Mouse (Mus musculus) CD8-positive naive resting alpha-beta T cell, adult 2 months (primary cell): Measurements from ENCODE around the gene Dtd1.

Experiments
- DNase-seq, 2 experiments: peaks; one replicate each; pipeline ENCODE4 v3.0.0; 2022; ENCODE audit warnings: low read depth in 2 of 2, low spot score in 2 of 2

The Dtd1 gene

DNA sequence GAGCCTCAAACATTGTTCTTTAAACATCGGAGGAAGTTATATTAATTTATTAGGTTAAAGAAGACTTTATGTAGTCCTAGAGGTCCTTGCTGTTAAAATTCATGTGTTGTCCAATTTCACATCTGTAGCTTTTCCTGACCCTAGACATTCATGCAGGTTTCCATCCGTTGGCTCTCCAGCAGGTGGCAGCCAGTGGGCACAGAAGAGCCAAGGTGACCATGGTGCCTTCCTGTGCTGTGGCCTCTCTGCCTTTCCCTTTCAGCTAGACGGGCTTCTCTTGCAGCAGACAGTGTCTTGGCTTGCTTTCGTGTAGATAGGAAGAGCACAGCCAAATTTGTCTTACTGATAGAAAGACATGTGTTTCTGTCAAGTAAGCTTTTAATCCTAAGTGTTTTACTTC, 39.0 kb downstream of the Dtd1 start:
- DNase-seq, result no peak

DNA sequence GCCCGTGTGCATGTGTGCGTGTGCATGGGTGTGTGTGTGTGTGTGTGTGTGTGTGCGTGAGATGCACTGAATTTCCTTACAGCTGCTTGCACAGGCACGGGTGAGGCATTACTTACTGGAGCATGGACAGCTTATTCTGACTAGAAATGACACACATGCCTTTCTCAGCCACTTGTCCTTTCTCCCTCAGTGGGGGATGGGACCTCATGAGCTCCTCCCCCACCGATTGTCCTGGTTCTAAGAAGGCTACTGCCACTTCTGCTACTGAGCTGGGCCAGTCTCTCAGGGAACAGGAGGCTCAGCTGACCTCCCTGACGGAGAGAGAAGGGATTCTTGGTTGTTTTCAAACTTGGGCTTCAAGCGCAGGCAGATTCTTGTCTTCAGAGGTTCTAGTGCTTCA, 40.4 kb downstream of the Dtd1 start:
- DNase-seq, result no peak

DNA sequence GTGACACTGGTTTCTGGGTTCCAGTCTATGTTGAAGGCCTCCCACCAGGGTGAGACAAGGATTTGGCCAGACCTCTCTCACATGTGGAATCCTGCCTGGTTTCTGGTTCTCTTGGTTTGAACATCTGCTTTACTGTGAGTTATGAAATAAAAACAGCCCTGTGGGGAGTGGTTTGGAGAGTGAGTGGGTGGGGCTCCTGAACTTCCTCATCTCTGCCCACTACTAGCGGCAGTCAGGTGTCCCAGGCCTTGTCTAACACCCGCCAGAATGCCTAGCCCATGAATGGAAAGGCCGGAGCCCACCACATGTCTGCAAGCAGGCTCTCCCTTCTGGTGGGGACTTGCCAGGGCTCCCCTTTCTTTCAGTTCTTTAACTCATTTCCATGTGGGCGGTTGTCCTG, 42.3 kb downstream of the Dtd1 start:
- no peak for DNase-seq

DNA sequence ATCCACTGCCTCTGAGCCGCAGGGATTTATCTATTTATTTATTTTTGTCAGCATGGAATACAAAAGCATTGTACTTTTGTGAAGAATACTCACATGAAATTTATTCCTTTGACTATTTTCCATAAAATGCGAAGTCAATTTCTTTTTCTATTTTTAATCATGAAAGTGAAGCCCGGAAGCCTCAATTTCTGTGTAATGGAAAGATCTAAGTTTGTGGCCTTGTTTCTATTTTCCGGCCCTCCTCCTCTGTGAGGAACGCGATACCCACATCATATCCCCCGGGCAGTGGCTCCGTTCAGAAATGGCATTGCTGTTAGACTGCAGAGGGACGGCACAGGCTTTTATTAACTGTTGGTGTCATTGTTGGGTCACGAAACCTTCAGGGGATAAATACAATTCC, 46.7 kb downstream of the Dtd1 start:
- no peak for DNase-seq

DNA sequence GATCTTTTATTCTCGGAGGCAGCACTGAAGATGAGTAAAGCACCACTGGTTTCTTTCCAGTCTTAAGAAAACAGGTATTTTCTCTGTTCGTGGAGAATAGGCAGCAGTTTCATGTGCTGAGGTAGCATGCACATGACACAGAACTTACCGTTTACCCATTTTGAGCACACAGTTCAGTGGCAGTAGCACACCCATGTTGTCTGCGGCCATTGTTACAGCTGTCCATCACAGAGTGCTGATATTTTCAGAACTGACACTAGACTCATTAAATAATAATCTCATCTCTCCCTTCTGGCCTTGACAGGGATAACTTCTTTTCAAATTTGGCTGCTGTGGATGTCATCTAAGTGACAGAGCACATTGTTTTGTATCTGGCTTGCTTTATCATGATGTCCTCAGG, 47.5 kb downstream of the Dtd1 start:
- DNase-seq, result no peak

DNA sequence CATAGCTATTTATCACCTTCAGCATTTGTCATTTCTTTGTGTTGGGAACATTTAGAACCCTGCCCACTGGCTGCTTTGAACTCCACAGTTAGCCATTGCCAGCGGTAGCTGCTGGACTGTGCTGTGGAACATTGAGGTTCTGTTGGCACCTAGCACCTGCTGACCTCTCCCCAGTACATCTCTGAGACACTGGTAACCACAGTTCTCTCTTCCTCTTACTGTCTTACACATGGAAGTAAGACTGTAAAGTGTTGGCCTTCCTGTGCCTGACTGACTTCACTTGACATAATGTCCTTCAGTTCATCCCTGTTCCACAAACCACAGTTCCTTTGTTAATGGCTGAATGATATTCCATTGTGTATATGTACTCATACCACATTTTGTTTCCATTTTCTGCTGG, 50.3 kb downstream of the Dtd1 start:
- no peak for DNase-seq

DNA sequence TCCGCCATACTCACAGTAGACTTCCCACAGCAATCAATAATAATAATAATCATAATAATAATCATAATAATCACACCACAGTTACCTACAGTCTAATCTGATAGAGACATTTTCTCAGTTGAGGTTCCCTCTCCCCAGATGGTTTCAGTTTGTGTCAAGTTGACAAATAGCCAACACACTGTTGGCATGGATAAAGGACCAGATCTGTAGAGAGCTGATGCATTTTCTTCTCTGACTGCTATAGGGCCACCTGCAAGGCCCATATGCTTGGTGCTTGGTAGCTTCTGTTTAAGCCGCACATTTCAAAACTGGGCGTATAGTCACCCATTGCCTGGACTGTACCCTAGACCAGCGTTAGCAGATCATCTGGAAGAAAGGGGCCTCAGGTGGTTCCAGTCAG, 53.1 kb downstream of the Dtd1 start:
- no peak for DNase-seq

DNA sequence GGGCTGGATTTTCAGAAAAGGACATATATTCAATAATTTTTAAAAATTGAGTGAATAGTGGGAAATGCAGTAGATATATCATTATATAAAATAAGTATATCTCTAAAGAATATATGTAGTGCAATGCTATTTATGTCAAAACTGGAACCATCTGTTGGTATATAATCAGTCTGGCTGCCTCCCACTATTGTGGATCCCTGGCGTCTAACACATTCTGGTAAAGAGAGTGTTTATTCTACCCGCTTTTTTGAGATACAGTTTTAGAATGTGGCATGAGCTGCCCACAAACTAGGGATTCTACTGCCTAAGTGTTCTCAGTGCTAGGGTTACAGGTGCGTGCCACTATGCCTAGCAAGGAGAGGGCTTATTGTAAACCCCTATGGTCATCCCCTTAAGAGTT, 55.6 kb downstream of the Dtd1 start:
- DNase-seq, result no peak

DNA sequence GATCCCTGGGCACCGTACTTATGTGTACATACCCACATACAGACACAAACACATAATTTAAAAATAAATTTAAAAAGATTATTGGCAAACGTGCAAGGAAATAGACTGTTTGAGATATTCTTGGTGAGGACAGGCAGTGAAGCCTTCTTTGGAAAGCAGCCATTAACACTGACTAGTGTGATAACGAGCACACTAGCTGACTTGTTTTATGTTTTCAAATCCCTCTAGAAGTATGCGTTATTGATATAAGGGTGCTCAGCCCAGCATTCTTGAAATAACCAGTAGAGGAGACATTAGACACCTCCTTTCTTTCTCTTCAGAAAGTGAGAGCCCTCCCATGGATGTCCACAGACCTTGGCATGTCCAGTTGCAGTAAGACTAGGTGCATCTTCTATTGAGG, 68.8 kb downstream of the Dtd1 start:
- DNase-seq, result no peak

DNA sequence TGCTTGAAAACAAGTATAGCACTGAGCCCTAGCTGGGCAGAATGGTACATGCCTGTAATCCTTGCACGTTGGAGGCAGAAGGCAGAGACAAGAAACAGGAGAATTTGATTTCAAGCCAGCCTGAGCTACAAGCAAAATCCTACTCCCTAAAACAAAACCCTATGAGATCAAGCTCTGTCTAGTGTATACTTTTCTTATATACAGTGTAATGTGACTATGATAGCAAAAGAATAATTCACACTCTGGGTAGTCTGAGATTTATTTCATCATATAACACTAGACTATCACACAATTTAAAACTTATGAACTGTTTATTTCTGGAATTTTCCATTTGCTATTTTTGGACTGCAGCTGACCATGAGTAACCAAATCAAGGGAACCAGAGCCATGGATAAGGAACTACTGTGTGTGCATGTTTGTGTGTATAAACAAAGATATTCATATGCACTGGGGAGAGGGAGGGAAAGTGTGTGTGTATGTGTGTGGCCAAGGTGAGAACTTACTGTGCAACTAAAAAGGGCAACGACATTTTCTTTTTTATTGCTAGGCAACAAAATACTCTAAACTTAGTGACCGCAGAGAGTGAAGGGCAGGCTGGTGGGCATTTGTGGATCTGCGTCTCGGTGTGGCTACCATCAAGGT, 70.7 kb downstream of the Dtd1 start:
- no peak for DNase-seq

DNA sequence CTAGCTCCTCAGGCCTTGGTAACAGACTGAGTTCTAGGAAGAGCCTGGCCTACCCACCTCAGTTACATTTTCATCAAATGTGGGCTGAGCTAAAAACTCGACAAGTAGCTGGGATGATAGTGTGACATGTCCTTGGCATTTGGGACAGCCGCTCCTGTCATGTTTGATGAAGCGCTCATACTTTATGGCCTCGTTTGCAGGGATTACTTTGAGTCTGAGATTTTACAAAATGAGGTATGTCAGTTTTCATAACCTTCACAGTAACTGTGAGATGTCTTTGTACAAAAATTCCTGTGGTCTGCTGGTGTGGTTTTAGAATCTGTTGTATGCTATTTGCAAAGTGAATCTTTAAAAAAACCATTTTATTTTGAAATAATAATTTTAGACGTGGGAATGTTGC, 72.7 kb downstream of the Dtd1 start:
- DNase-seq, result no peak

DNA sequence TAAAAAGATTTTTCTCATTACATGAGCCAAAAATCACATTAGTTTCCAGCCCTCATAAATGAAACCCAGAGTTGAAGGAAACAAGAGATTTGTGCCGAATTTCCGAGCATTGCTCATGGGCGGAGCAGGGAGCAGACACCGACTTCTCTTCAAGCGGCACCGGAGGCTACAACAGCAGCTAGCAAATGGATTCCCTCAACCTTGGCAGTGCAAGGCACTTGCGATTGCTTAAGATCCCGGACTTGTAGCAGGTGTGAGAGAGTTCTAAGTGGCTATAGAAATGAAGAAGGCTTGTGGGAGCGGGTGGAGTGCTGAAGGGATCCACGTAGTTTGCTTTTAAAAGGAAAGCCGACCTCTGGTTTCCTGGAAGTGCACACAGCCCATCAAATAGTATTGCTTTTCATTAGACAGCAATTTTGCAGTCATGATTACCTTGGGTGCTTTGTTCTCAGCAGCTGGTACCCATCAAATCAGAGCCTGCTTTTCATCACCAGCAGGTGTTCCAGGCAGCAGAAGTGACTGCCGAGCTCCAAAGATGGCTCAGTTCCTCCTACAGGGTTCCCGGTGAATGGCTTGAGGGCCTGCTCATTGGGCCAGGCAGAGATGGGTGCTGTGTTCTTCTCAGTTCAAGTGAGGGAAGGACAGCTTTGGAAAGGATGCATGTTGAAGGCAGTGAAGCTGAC, 77.0 kb downstream of the Dtd1 start:
- no peak for DNase-seq

DNA sequence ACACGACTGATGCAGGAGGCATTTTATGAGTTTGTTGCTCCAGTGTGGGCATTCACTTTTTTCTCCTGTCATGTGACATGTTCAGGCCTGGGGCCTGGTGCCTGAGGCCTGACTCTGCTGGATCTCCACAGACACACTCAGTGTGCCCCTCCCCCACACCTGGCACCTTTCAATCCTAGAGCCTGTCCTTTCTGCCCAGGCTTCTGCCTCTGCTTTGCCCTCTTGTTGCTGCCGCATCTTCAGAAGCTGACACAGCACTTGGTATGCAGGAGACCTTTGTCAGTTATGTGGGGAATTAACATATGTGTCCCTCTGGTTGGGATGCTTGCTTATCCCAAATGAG, 77.5 kb downstream of the Dtd1 start:
- DNase-seq, result no peak

DNA sequence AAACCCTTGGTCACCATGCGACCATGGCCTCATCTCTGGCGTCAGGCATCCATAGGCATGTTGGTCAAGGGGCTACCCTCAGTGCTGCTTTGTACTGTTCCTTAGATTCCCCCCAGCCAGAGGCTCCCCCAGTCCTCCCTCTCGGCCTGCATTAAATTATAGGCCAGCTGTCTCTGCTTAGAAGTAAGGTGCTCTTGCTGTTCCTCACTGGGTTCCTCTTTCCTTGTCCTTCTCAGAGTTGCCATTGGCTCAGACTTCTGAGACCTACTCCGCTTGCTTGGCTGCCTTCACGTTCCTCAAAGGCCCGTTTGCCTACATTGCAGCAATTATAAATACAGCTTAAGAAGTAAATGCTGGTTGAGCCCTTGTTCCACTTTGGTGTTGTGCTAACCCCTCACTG, 79.1 kb downstream of the Dtd1 start:
- no peak for DNase-seq

DNA sequence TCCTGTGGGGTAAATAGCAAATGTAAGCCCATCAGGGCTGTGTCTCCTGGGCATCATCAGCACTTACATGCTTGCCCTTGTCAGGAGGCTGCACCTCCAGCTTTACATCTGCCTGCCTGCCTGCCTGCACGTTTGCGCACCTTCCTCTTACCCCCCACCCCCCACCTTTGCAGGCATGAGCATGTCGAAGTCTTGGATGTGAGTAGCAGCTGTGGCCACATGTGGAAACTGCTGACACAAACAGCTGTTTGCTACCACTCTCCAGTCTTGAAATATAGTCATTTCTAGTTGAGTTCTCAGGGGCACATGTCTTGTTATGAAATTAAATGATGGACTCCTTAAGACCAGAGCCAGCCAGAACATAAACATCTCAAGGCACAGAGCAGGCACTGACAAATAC, 79.7 kb downstream of the Dtd1 start:
- no peak for DNase-seq

DNA sequence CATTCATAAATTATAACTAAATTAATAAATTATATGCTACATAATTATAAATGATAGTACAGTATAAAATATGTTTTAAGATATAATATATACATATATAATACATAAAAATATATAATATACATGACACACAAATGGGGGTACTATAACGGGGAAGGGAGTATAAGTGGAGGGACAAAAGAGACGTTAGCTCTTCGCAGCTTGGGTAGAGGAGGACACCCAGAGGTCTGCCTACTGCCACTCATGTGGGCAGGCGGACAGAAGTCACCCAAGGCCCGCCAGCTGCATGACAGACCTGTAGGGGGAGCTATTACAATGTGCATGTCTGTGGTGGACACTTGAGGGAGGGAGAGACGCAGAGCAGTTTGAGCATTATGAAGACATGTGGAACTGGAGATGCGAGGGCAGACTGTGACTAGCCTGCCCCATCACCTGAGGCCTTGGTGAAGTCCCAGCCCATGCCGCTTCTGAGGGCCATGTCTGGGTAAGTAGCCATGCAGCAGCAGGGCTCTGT, 92.6 kb downstream of the Dtd1 start:
- no peak for DNase-seq

DNA sequence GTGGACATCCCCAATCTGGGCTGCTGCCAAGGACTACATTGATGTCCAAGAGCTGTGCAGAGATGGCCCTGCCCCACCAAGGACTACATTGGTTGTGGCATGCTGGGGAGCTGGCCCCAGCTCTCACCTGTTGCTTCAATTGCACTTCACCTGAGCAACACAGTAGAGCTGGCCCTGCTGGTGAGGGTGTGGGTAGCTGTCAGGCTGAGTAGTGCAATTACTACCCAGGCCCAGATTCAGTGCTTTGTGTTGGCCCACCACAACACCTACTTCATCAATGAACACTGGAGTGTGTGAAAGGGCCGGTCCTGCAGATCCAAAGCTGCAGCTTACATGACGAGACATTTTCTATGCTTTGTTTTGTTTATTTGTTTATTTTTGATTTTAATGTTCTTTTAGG, 93.1 kb downstream of the Dtd1 start:
- DNase-seq, result no peak

DNA sequence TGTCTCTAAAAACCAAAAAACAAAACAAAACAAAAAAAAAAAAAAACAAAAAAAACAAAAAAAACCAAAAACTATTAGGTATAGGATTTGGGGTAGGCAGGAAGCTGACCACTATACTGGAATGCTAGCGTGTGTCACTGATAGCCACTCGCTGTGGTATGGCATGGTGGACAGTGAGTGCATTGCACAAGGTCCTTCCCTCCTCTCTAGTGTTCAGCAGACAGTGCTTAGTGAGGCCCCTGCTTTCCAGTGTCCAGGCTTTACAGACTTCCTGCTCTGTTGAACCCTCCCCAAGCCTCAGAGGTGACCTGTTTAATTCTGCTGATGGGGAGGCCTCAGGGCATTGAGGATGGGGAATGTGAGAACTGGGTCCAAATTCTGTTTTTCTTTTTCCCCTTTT, 95.2 kb downstream of the Dtd1 start:
- DNase-seq, result no peak

DNA sequence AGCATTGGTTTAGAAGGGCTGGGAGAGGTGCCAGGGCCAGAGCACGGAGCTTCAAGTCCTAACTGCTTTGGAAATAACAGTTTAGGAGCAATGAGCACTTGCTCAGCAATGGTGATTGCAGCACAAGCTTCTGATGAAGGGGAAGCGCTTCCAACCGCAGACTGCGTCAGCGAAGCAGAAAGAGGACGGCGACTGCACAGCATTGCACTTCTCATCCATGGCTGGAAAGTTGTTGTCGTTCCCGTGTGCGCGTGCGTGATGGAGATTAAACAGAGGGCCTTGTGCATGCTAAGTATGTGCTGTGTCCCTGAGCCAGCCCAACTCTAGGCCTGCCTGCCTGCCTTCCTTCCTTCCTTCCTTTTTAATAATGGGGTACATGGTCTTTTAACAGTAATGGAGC, 98.3 kb downstream of the Dtd1 start:
- no peak for DNase-seq

DNA sequence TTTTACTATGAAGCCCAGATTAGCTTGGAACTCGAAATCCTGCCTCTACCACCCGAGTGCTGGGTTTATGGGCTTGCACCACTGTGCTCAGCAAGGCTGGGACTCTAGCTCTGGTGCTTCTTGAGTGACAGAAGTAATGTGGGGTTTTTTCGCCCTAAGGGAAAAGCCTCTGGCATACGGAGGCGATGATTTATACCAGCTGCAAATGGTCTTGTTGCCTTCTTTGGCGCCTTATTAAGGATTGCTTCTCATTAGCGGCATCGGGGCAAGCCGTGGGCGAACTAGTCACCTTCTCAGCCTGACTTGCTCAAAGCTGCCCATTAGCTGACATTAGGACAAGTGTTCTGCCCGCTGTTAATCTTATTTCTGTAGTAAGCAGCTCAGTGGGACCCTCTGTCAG, 100.9 kb downstream of the Dtd1 start:
- DNase-seq, result no peak

DNA sequence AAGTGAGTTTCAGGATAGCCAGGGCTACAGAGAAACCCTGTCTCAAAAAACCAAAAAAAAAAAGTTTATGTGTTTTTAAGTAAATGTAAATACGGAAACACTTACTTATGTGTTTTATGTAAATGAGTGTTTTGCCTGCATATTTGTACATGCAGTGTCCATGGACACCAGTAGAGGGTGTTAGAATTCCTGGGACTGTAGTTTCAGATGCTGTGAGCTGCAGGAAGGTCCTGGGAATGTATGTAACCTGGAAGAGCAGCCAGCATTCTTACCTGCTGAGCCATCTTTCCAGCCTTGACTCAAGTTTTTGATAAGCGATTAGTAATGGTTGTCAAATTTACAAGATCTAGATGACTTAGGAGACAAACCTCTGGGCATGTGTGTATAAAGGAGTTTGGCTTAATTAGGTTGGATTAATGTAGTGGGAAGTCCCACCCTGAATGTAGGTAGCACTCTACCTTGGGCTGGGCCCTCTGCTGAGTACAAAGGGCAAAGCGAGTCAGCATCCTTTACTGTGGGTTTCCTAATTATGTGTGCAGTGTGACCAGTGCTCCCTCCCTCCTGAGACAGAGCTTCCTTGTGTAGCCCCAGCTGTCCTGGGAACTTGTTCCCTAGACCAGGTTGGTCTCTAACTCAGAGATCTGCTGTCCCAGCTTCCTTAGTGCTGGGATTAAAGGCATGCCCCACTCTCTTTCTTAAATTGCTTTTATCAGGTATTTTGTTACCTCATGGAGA, 101.9 kb downstream of the Dtd1 start:
- no peak for DNase-seq

DNA sequence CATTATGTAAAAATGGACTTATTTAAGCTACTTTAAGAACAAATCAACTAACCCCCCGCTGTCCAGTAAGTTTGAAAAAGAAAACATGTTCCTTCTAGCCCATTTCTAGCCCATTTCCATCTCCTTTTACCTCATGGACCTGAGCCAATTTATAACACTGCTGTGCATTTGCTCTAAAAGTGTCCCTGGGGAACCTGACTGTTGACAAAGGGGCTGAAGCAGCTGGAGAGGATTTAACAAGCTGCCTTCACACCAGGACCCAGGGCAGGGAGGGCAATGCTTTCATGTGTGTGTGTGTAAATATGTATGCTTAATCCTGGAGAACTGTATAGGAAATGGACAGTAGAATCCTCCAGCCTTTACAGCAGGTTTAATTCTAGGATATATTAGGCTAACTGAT, 109.6 kb downstream of the Dtd1 start:
- no peak for DNase-seq

DNA sequence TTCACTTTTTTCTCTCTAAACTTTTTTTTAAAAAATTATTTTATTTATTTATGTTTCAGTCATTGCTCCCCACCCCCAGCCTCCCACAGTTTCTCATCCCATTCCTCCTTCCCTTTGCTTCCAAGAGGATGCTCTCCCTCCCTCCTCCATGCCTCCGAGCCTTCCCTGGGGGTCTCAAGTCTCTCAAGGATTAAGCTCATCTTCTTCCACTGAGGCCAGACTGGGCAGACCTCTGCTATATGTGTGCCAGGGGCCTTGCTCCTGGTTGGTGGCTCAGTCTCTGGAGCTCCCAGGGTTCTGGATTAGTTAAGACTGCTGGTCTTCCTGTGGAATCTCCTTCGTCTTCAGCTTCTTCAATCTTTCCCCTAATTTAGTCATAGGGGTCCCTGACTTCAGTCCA, 110.0 kb downstream of the Dtd1 start:
- no peak for DNase-seq
